10 mouse cellular contexts compared by ENCODE assay signal in the genomic region with DNA sequence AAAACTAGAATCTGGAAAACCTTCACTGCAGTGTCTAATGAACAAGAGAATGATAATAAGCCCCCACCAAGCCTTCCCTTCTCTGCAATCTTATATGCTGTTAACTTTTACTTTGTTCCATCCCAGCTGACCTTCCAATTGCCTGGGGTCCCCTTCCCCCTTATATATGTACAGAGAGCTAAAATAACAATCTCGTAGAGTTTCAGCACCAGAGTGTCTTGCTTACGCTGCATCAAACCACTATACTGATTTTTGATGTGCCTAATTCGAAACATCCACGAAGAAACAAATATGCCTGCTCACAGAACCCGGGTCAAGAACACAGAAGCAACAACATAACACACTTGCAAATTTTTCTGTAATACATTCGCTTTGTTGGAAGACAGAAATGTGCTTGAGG. TPM values are rescaled to one million over a fixed set of nuclear protein-coding genes. Genes with fewer than 3 reads are reported as not detected.
DNase-seq lines count a peak whose midpoint lies in the region; ATAC-seq and TF ChIP-seq lines count a peak whose summit lies in the region.
"Had no signal": no experiment of that assay in that cellular context is flagged by ENCODE, and none has a peak within 500 bp of the region (broad histone marks: within the 10 kb centered on the region; RNA-seq: fewer than 3 reads in every experiment).

No protein-coding gene starts in this region.

- no peak for DNase-seq in kidney, adult 2 months
- DNase-seq in left cerebral cortex, postnatal 4 days = no peak
- DNase-seq in spleen, postnatal 36 days (ENCODE audit: low spot score in 2 of 2) = no peak
- no peak for DNase-seq in gastrocnemius, postnatal 4 days (ENCODE audit: low spot score in 2 of 2)
- DNase-seq: kidney, adult 18-20 months had no signal

- no peak for ATAC-seq in kidney, embryonic 14.5 days (ENCODE audit: low FRiP score, low TSS enrichment)
- ATAC-seq in embryonic facial prominence, embryonic 12.5 days (ENCODE audit: insufficient number of reproducible peaks, insufficient read depth, low FRiP score, low TSS enrichment) = no peak
- ATAC-seq in forebrain, embryonic 15.5 days (replicated peaks) = no peak
- ATAC-seq in midbrain, embryonic 12.5 days (ENCODE audit: low FRiP score, low read depth) = no peak
- ATAC-seq: lung, postnatal 0 days had no signal

- H3K4me3 ChIP-seq in kidney, embryonic 14.5 days (ENCODE audit: low read length) = peak overlapping the region; percentile 72; the same call in 1 of the 2 replicates
- no peak overlapping the region for H3K4me3 ChIP-seq in kidney, adult 2 months (ENCODE audit: insufficient read depth, low read depth, low read length)
- H3K4me3 ChIP-seq in embryonic facial prominence, embryonic 12.5 days = no peak overlapping the region
- H3K4me3 ChIP-seq in forebrain, embryonic 15.5 days = peak overlapping the region; percentile 65
- peak overlapping the region; percentile 95 for H3K4me3 ChIP-seq in midbrain, embryonic 12.5 days

- H3K4me2 ChIP-seq in kidney, embryonic 14.5 days (replicated peaks; ENCODE audit: low read depth, low read length) = no peak overlapping the region; the same call in 1 of the 2 replicates
- peak overlapping the region; percentile 93 for H3K4me2 ChIP-seq in embryonic facial prominence, embryonic 12.5 days (replicated peaks)
- peak overlapping the region; percentile 65 for H3K4me2 ChIP-seq in forebrain, embryonic 15.5 days (replicated peaks)
- H3K4me2 ChIP-seq in midbrain, embryonic 12.5 days (replicated peaks) = peak overlapping the region; percentile 65

- H3K27ac ChIP-seq in kidney, embryonic 14.5 days (ENCODE audit: low read depth, low read length) = no peak overlapping the region
- H3K27ac ChIP-seq in kidney, adult 2 months (ENCODE audit: insufficient read depth, low read depth, low read length) = no peak overlapping the region
- no peak overlapping the region for H3K27ac ChIP-seq in embryonic facial prominence, embryonic 12.5 days
- H3K27ac ChIP-seq in forebrain, embryonic 15.5 days (replicated peaks) = no peak overlapping the region
- no peak overlapping the region for H3K27ac ChIP-seq in midbrain, embryonic 12.5 days (replicated peaks)

- no peaks in the 10 kb centered on the region for H3K36me3 ChIP-seq in kidney, embryonic 14.5 days (ENCODE audit: control insufficient read depth, insufficient read depth, low read length)
- H3K36me3 ChIP-seq in kidney, adult 2 months (ENCODE audit: control insufficient read depth, insufficient read depth, low read length) = no peaks in the 10 kb centered on the region
- no peaks in the 10 kb centered on the region for H3K36me3 ChIP-seq in embryonic facial prominence, embryonic 12.5 days
- no peaks in the 10 kb centered on the region for H3K36me3 ChIP-seq in forebrain, embryonic 15.5 days
- H3K36me3 ChIP-seq in midbrain, embryonic 12.5 days = no peaks in the 10 kb centered on the region

- intact Hi-C loops in left cerebral cortex, postnatal 4 days (cut with DNase I) = no loop called here

- no peak overlapping the region for H3K9ac ChIP-seq in kidney, embryonic 14.5 days (ENCODE audit: low read depth, low read length)
- H3K9ac ChIP-seq in embryonic facial prominence, embryonic 12.5 days = no peak overlapping the region
- H3K9ac ChIP-seq in forebrain, embryonic 15.5 days (replicated peaks) = peak overlapping the region; percentile 85; the same call in 1 of the 2 replicates
- peak overlapping the region; percentile 91 for H3K9ac ChIP-seq in midbrain, embryonic 12.5 days (replicated peaks)

- TF ChIP-seq CTCF in kidney, adult 2 months (conservative IDR thresholded peaks at IDR 0.05; ENCODE audit: insufficient read depth, insufficient read length, low read depth, low read length) = no peak

- peaks cover 6% of the 10 kb centered on the region for H3K27me3 ChIP-seq in kidney, embryonic 14.5 days (ENCODE audit: control insufficient read depth, insufficient read depth, low read length)
- H3K27me3 ChIP-seq in kidney, adult 2 months (replicated peaks; ENCODE audit: control insufficient read depth, insufficient read depth, low read length) = no peaks in the 10 kb centered on the region
- H3K27me3 ChIP-seq in embryonic facial prominence, embryonic 12.5 days = peaks cover 10% of the 10 kb centered on the region; the same call in 1 of the 2 replicates
- H3K27me3 ChIP-seq in forebrain, embryonic 15.5 days = no peaks in the 10 kb centered on the region
- H3K27me3 ChIP-seq in midbrain, embryonic 12.5 days = no peaks in the 10 kb centered on the region

- no peaks in the 10 kb centered on the region for H3K4me1 ChIP-seq in kidney, embryonic 14.5 days (ENCODE audit: control insufficient read depth, insufficient read depth, low read length)
- H3K4me1 ChIP-seq in kidney, adult 2 months (ENCODE audit: control insufficient read depth, insufficient read depth, low read length) = no peaks in the 10 kb centered on the region
- H3K4me1 ChIP-seq in embryonic facial prominence, embryonic 12.5 days = peaks cover 5% of the 10 kb centered on the region; the same call in 1 of the 2 replicates
- peaks cover 19% of the 10 kb centered on the region for H3K4me1 ChIP-seq in forebrain, embryonic 15.5 days
- peaks cover 12% of the 10 kb centered on the region for H3K4me1 ChIP-seq in midbrain, embryonic 12.5 days

- TF ChIP-seq POLR2A in kidney, adult 2 months (IDR thresholded peaks at IDR 0.05; ENCODE audit: low read depth, low read length) = no peak

- H3K9me3 ChIP-seq in kidney, embryonic 14.5 days (ENCODE audit: control insufficient read depth, low read length) = no peaks in the 10 kb centered on the region
- H3K9me3 ChIP-seq in embryonic facial prominence, embryonic 12.5 days = no peaks in the 10 kb centered on the region
- no peaks in the 10 kb centered on the region for H3K9me3 ChIP-seq in forebrain, embryonic 15.5 days
- H3K9me3 ChIP-seq in midbrain, embryonic 12.5 days = no peaks in the 10 kb centered on the region

- WGBS in kidney, embryonic 14.5 days = 67% methylated on average over 6 of the region's 6 CpGs
- 88% methylated on average over 6 of the region's 6 CpGs for WGBS in kidney, adult 2 months
- WGBS in embryonic facial prominence, embryonic 12.5 days = 42% methylated on average over 6 of the region's 6 CpGs
- WGBS in forebrain, embryonic 15.5 days = 37% methylated on average over 6 of the region's 6 CpGs
- 46% methylated on average over 6 of the region's 6 CpGs for WGBS in midbrain, embryonic 12.5 days

RNA-seq across cellular contexts. Expression of gene Eml5, which starts 1.6 kb away (rescaled TPM):
- polyA plus RNA-seq in kidney, embryonic 14.5 days (2014; fragmentation: Nextera tagmentation; extraction: Ambion mirVana) = 3.3 and 3.6 TPM in 2 replicates
- 6.5 and 8.1 TPM in 2 replicates for polyA plus RNA-seq in kidney, adult 2 months (2012; rRNA removed)
- polyA plus RNA-seq in embryonic facial prominence, embryonic 12.5 days (2016; fragmentation: Nextera tagmentation; extraction: Ambion mirVana) = 5.1 and 5.8 TPM in 2 replicates
- 19.2 and 20.5 TPM in 2 replicates for polyA plus RNA-seq in forebrain, embryonic 15.5 days (2015; fragmentation: Nextera tagmentation; extraction: Ambion mirVana)
- 36.0 and 41.0 TPM in 2 replicates for polyA plus RNA-seq in midbrain, embryonic 12.5 days (2016; fragmentation: Nextera tagmentation; extraction: Ambion mirVana)
- total RNA-seq in left cerebral cortex, postnatal 4 days (2021) = 10 to 100 TPM; 66.5 to 67.7 TPM
- 1 to 10 TPM; 3.3 to 3.7 TPM for total RNA-seq in gastrocnemius, postnatal 4 days (2021)

RNA-seq across cellular contexts. Expression of gene Ttc8, which starts 20.7 kb away (rescaled TPM):
- 29.3 and 35.9 TPM in 2 replicates for polyA plus RNA-seq in kidney, embryonic 14.5 days (2014; fragmentation: Nextera tagmentation; extraction: Ambion mirVana)
- 36.1 and 38.7 TPM in 2 replicates for polyA plus RNA-seq in kidney, adult 2 months (2012; rRNA removed)
- polyA plus RNA-seq in embryonic facial prominence, embryonic 12.5 days (2016; fragmentation: Nextera tagmentation; extraction: Ambion mirVana) = 36.8 and 39.5 TPM in 2 replicates
- 35.4 and 38.4 TPM in 2 replicates for polyA plus RNA-seq in forebrain, embryonic 15.5 days (2015; fragmentation: Nextera tagmentation; extraction: Ambion mirVana)
- polyA plus RNA-seq in midbrain, embryonic 12.5 days (2016; fragmentation: Nextera tagmentation; extraction: Ambion mirVana) = 46.5 and 47.1 TPM in 2 replicates
- 10 to 100 TPM; 27.7 to 31.1 TPM for total RNA-seq in left cerebral cortex, postnatal 4 days (2021)
- 10 to 100 TPM; 20.3 to 20.6 TPM for total RNA-seq in gastrocnemius, postnatal 4 days (2021)

Comparison
In these comparisons a context has a peak if more than half of its experiments do, and no peak if none do; other contexts are left out.
1. H3K4me3 ChIP-seq: peak in kidney, embryonic 14.5 days (single experiment), forebrain, embryonic 15.5 days (single experiment) and midbrain, embryonic 12.5 days (single experiment); none in kidney, adult 2 months (single experiment) and embryonic facial prominence, embryonic 12.5 days (single experiment).
2. H3K9ac ChIP-seq: peak in forebrain, embryonic 15.5 days (single experiment) and midbrain, embryonic 12.5 days (single experiment); none in kidney, embryonic 14.5 days (single experiment) and embryonic facial prominence, embryonic 12.5 days (single experiment).